Mouse (Mus musculus) midbrain, postnatal 0 days (tissue): ENCODE data around the gene Sqstm1. TPM values are rescaled to one million over a fixed set of nuclear protein-coding genes. Genes with fewer than 3 reads are reported as not detected.

Experiments used
- ATAC-seq: fragments of 200-750 bp; cut with Nextera tagmentation; 2 replicates; pipeline ENCODE4 v1.8.0; 2017; ENCODE audit warnings: moderate number of reproducible peaks, mild to moderate bottlenecking, moderate TSS enrichment, moderate library complexity; ENCODE audit not compliant: low FRiP score
- DNase-seq: peaks from one replicate; pipeline ENCODE4 v3.0.0-alpha.2; 2015; ENCODE audit warnings: low spot score
- H3K27ac ChIP-seq: fragments of 300-500 bp; sonication (generic); 2 replicates; pipeline ENCODE4 v1.5.1; 2014; ENCODE audit warnings: low read depth, mild to moderate bottlenecking, low read length, mixed read lengths
- H3K27me3 ChIP-seq: fragments of 300-500 bp; sonication (generic); 2 replicates; pipeline ENCODE4 v1.6.1; 2014; ENCODE audit warnings: low read length, control low read depth, mixed read lengths; ENCODE audit not compliant: insufficient read depth
- H3K36me3 ChIP-seq: fragments of 300-500 bp; sonication (generic); 2 replicates; pipeline ENCODE4 v1.6.1; 2014; ENCODE audit warnings: low read length, control low read depth, mixed read lengths; ENCODE audit not compliant: insufficient read depth
- H3K4me1 ChIP-seq: fragments of 300-500 bp; sonication (generic); 2 replicates; pipeline ENCODE4 v1.6.1; 2014; ENCODE audit warnings: mild to moderate bottlenecking, control low read depth, antibody characterized with exemption, low read length, mixed read lengths; ENCODE audit not compliant: insufficient read depth
- H3K4me2 ChIP-seq: fragments of 300-500 bp; sonication (generic); 2 replicates; pipeline ENCODE4 v1.6.1; 2014; ENCODE audit warnings: low read depth, mild to moderate bottlenecking, low read length, mixed read lengths; ENCODE audit not compliant: poor library complexity, severe bottlenecking
- H3K4me3 ChIP-seq: fragments of 300-500 bp; sonication (generic); 2 replicates; pipeline ENCODE4 v1.5.1; 2014; ENCODE audit warnings: low read depth, mild to moderate bottlenecking, low read length, moderate library complexity
- H3K9ac ChIP-seq: fragments of 300-500 bp; sonication (generic); replicated peaks from 2 replicates; pipeline ENCODE4 v1.6.1; 2014; ENCODE audit warnings: mild to moderate bottlenecking, low read length, moderate library complexity, mixed read lengths; ENCODE audit not compliant: poor library complexity, severe bottlenecking
- H3K9me3 ChIP-seq: fragments of 300-500 bp; sonication (generic); 2 replicates; pipeline ENCODE4 v1.6.1; 2016; ENCODE audit warnings: low read length, control low read depth
- CTCF ChIP-seq: IDR thresholded peaks from 2 replicates; pipeline ENCODE4 v1.5.1; 2016; ENCODE audit warnings: antibody characterized with exemption, mild to moderate bottlenecking
- WGBS: fragments of 180-500 bp; shearing (Covaris S2); extraction: QIAGEN DNeasy Blood & Tissue Kit; methylation state at CpG from one replicate; pipeline ENCODE4 v1.1.7; 2014; 5-methylcytosine and 5-hydroxymethylcytosine counted together
- polyA plus RNA-seq: library from polyadenylated mRNA; unstranded; fragments of >200 nt; fragmentation: Nextera tagmentation; extraction: Ambion mirVana; gene quantifications from 2 replicates; pipeline ENCODE4 v1.2.1, GENCODE M21; 2015
- total RNA-seq: library from RNA; depleted of rRNA; stranded (reverse); fragments of >200 nt; gene quantifications from 2 replicates; pipeline ENCODE4 v1.2.3, GENCODE M21; 2014

The Sqstm1 gene
- total and polyA plus RNA-seq, 2 experiments from 2014 or later: 335 to 455 TPM

GRCm38 (mm10) chr11:50233993-50234392 is 23.4 kb upstream of the Sqstm1 start:
- ATAC-seq (no peak), DNase-seq (no peak)
- Histone ChIP-seq H3K4me3 (no peak overlapping the region), H3K4me1 (peaks cover 8% of the 10 kb centered on the region; the same call in 1 of the 2 replicates), H3K27ac (no peak overlapping the region), H3K36me3 (peaks cover 34% of the 10 kb centered on the region), H3K9me3 (no peaks in the 10 kb centered on the region), H3K4me2 (no peak overlapping the region), H3K27me3 (peaks cover 3% of the 10 kb centered on the region; the same call in 1 of the 2 replicates), H3K9ac (no peak overlapping the region)
- TF ChIP-seq CTCF: no peak; the same call in 1 of the 2 replicates
- WGBS: 84% methylated on average over 11 of the region's 11 CpGs

- DNase-seq: no peak
- H3K4me3 ChIP-seq: no peak overlapping the region
- peaks cover 34% of the 10 kb centered on the region for H3K36me3 ChIP-seq
- TF ChIP-seq CTCF: no peak
- peaks cover 8% of the 10 kb centered on the region; the same call in 1 of the 2 replicates for H3K4me1 ChIP-seq
- 97% methylated on average over 13 of the region's 13 CpGs for WGBS
- H3K9me3 ChIP-seq: no peaks in the 10 kb centered on the region
- ATAC-seq: no peak
- H3K9ac ChIP-seq: no peak overlapping the region
- H3K27me3 ChIP-seq: no peaks in the 10 kb centered on the region; the same call in 1 of the 2 replicates
- H3K27ac ChIP-seq: no peak overlapping the region
- no peak overlapping the region for H3K4me2 ChIP-seq
Observed at GRCm38 (mm10) chr11:50233022-50233421, 22.4 kb upstream of the Sqstm1 start.

DNA sequence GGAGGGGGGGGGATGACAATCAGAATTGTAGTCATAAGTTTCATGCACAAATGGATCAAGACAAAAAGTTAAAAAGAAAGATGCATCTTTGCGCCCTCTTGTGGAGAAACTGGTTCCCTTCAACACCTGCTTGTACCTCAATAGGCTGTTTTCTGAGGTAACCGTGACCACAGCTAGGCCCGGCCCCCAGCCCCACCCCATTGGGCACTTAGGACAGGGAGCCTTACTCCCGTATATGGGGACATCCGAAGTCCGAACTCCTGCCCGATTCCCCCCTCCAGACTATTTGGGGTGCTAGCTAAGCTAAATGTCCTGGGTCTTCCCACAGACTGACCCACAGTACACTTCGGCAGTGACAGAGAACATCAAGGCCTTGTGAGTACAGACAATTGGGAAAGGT is 20.8 kb upstream of the Sqstm1 start:
- H3K36me3 ChIP-seq: peaks cover 34% of the 10 kb centered on the region
- ATAC-seq: peak; percentile 45; the same call in 1 of the 2 replicates
- H3K4me1 ChIP-seq: peaks cover 15% of the 10 kb centered on the region; the same call in 1 of the 2 replicates

DNA sequence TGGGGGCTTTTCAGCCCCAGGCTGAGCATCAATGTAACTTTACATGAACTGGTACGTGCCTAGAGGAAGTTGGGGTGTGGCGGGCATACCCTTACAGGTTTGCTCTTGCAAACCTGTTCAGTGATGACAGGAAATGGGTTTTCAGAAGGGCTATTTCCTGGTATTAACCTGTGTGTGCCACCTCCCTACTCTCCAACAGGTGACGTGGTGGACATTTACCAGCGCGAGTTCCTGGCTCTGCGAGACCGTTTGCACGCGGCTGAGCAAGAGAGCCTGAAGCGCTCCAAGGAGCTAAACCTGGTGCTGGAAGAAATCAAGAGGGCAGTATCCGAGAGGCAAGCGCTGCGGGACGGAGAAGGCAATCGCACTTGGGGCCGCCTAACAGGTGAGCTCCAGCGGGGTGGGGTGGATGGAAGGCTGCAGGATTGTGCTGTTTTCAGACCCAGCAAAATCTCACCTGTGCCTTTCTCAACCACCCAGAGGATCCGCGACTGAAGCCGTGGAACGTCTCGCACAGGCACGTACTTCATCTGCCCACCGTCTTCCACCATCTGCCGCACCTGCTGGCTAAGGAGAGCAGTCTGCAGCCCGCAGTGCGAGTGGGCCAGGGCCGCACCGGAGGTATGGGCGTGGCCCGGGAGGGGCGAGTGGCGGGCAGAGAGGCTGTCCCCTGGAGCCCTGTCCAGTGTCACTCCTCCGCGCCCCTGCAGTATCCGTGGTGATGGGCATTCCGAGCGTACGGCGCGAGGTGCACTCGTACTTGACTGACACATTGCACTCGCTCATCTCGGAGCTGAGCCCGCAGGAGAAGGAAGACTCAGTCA is 20.1 kb upstream of the Sqstm1 start:
- ATAC-seq (no peak; the same call in 1 of the 2 replicates), DNase-seq (no peak)
- Histone ChIP-seq H3K4me3 (no peak overlapping the region), H3K9ac (no peak overlapping the region), H3K4me2 (no peak overlapping the region; the same call in 1 of the 2 replicates), H3K27me3 (no peaks in the 10 kb centered on the region), H3K36me3 (peaks cover 34% of the 10 kb centered on the region), H3K9me3 (no peaks in the 10 kb centered on the region), H3K27ac (peak overlapping the region; percentile 43; the same call in 1 of the 2 replicates), H3K4me1 (peaks cover 18% of the 10 kb centered on the region; the same call in 1 of the 2 replicates)
- no peak for TF ChIP-seq CTCF
- 29% methylated on average over 45 of the region's 45 CpGs for WGBS

More for the DNA sequence above, 20.8 kb upstream of the Sqstm1 start:
- peak; percentile 78 for TF ChIP-seq CTCF
- Histone ChIP-seq H3K27me3 (no peaks in the 10 kb centered on the region), H3K4me3 (no peak overlapping the region), H3K9ac (no peak overlapping the region), H3K4me2 (no peak overlapping the region), H3K27ac (no peak overlapping the region), H3K9me3 (no peaks in the 10 kb centered on the region)
- peak; percentile 87 for DNase-seq
- 23% methylated on average over 8 of the region's 8 CpGs for WGBS

GRCm38 (mm10) chr11:50229252-50229910 is 18.8 kb upstream of the Sqstm1 start:
- H3K36me3 ChIP-seq: peaks cover 24% of the 10 kb centered on the region
- H3K9ac ChIP-seq: 0 out of 2 replicates have a peak overlapping the region, but pooled peaks have one; percentile 33
- no peak overlapping the region for H3K4me2 ChIP-seq
- H3K4me1 ChIP-seq: peaks cover 18% of the 10 kb centered on the region; the same call in 1 of the 2 replicates
- peak; percentile 61 for DNase-seq
- H3K4me3 ChIP-seq: no peak overlapping the region
- 46% methylated on average over 7 of the region's 7 CpGs for WGBS
- TF ChIP-seq CTCF: no peak
- no peaks in the 10 kb centered on the region for H3K9me3 ChIP-seq
- no peaks in the 10 kb centered on the region for H3K27me3 ChIP-seq
- no peak for ATAC-seq
- H3K27ac ChIP-seq: no peak overlapping the region

DNA sequence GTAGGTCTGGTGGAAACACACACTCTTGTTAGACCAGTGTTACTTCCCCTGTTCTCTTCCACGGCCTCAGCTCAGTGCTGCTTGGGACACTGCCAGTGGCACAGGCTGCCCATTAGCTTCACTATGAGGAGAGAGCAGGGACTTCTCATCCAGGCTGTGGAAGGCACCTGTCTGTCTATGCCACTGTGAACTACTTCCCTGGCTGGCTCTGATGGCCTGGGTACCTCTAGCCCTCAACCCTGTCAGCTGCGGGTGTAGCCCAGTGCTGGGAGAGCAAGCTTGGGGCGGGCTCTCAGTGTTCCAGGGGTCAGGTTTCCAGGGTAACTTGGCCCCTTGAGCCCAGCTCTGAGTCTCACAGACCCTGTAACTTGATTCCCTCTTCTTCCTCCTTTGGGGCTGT is 18.1 kb upstream of the Sqstm1 start:
- TF ChIP-seq CTCF: no peak
- Histone ChIP-seq H3K9ac (no peak overlapping the region), H3K36me3 (peaks cover 18% of the 10 kb centered on the region), H3K9me3 (no peaks in the 10 kb centered on the region), H3K4me1 (peaks cover 20% of the 10 kb centered on the region; the same call in 1 of the 2 replicates), H3K27me3 (no peaks in the 10 kb centered on the region), H3K4me3 (no peak overlapping the region), H3K4me2 (no peak overlapping the region), H3K27ac (no peak overlapping the region)
- ATAC-seq (no peak), DNase-seq (no peak)
- WGBS: 20% methylated on average over 3 of the region's 3 CpGs
